Mouse (Mus musculus): ENCODE measurements at regions not wholly inside any gene's neighbourhood (a gene's known extent, or its start where the extent isn't known, plus 50 kb on each side); places are given as distances from the start of the nearest gene placed in this dataset.
"Not testable (repeated sequence)": the region's sequence is repeated elsewhere in the genome, so short reads cannot be mapped to it uniquely, and the experiment has no call there.

DNA sequence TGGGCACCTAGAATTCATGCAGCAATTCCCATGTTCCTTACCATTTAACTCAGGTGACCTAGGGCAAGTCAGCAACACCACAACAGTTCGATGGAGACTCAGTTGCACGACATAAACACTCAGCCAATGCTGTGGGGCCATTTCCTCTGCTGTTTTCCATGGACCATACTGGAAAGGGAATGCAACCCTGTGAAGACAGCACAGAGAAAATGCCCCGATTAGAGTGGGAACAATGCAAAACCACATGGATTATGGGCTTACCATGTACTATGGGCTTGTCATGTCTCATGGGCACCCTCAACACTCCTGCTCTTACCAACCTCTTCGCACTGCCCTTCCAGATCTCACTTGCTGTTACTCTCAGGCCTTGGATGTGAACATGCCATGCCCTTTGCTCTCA is 207.6 kb downstream of the Snurf start:
- not testable (repeated sequence) for DNase-seq (ENCODE audit: low spot score)

DNA sequence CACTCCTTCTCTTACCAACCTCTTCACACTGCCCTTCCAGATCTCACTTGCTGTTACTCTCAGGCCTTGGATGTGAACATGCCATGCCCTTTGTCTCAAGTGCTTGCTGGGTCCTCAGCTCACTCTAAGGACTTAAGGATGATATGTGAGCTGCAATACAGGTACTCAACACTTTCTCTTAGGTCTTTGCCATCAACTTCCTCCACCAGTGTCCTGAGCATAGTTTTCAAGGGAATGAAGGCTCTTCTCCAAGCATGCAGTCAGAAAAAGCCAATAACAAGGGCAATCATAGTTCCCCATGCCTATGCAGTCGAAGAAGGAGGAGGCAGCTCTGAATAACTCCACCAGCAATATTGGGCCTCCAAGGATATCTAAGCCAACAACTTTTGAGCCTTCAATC is 235.1 kb downstream of the Snurf start:
- not testable (repeated sequence) for DNase-seq (ENCODE audit: low spot score)

DNA sequence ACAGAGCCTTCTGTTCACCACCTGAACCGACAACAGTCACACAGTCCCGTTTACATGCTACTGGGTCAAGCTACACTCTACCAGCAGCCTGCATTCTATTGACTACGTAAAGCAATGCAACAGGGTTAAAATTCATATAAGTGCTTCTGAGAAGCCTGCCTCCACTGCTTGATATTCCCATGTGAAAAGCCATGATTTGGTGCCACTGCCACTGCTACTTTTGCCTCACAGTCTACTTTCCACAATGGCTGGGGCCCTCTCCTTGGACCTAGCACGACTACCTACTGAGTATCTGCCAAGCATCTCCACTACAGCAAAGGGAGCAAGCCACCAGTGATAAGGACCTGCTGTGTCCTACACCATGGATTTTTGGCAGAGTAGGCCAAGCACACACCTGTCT is 236.2 kb downstream of the Snurf start:
- DNase-seq (ENCODE audit: low spot score), result peak; percentile 2

DNA sequence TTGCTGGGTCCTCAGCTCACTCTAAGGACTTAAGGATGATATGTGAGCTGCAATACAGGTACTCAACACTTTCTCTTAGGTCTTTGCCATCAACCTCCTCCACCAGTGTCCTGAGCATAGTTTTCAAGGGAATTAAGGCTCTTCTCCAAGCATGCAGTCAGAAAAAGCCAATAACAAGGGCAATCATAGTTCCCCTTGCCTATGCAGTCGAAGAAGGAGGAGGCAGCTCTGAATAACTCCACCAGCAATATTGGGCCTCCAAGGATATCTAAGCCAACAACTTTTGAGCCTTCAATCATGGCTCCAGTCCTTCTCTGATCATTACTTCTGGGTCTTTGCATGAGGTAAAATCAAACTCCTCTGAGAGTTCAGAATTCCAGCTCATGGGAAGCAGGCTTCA is 237.5 kb downstream of the Snurf start:
- DNase-seq (ENCODE audit: low spot score), result not testable (repeated sequence)

Measured in left cerebral cortex, adult 11 months (tissue).